Mouse (Mus musculus): ENCODE measurements around the gene Mars2. TPM values are rescaled to one million over a fixed set of nuclear protein-coding genes. Genes with fewer than 3 reads are reported as not detected.

Mars2 gene
- total RNA-seq, 2 experiments from 2014 or later, result 8.2 to 9.8 TPM

Other genes starting within 250 kb of the Mars2 start
- gene Sf3b1, start 209.7 kb upstream of the Mars2 start, total RNA-seq (2021), result 100 to 1,000 TPM; 142 to 171 TPM
- gene Coq10b, start 184.4 kb upstream of the Mars2 start, total RNA-seq (2021), result 10 to 100 TPM; 17.9 to 19.7 TPM
- 10 to 100 TPM; 94.6 to 99.5 TPM for gene Hspe1, start 149.0 kb upstream of the Mars2 start, total RNA-seq (2021)
- 100 to 1,000 TPM; 166 to 180 TPM for gene Hspd1, start 148.9 kb upstream of the Mars2 start, total RNA-seq (2021)
- gene Mob4, start 105.9 kb upstream of the Mars2 start, total RNA-seq (2021), result 10 to 100 TPM; 57.1 to 57.5 TPM
- 10 to 100 TPM; 32.0 to 33.8 TPM for gene Rftn2, start 10.4 kb upstream of the Mars2 start, total RNA-seq (2021)
- gene Boll, start 126.3 kb downstream of the Mars2 start, total RNA-seq (2021), result under 1 TPM; 0.42 to 0.84 TPM
- 10 to 100 TPM; 25.6 to 27.2 TPM for gene Plcl1, start 168.7 kb downstream of the Mars2 start, total RNA-seq (2021)